Mouse (Mus musculus): Measurements from ENCODE around the gene Smcr8. TPM values are rescaled to one million over a fixed set of nuclear protein-coding genes. Genes with fewer than 3 reads are reported as not detected.

The Smcr8 gene
- polyA plus RNA-seq, 1 experiment from 2014 or later, result 5.9 TPM

- ATAC-seq, result no peak
- Histone ChIP-seq H3K4me3 (ENCODE audit: low read length) (peak overlapping the region; percentile 75), H3K36me3 (ENCODE audit: control insufficient read depth, insufficient read depth, low read length) (no peaks in the 10 kb centered on the region), H3K4me1 (ENCODE audit: control insufficient read depth, insufficient read depth, low read length) (peaks cover 48% of the 10 kb centered on the region), H3K27ac (ENCODE audit: low read length) (peak overlapping the region; percentile 88), H3K9ac (ENCODE audit: low read depth, low read length) (peak overlapping the region; percentile 83), H3K4me2 (ENCODE audit: low read depth, low read length) (peak overlapping the region; percentile 53), H3K27me3 (replicated peaks; ENCODE audit: control insufficient read depth, insufficient read depth, low read length) (no peaks in the 10 kb centered on the region), H3K9me3 (ENCODE audit: control insufficient read depth, low read length) (no peaks in the 10 kb centered on the region)
- WGBS, result 3% methylated on average over 17 of the region's 17 CpGs
These were observed 1.1 kb upstream of the Smcr8 start for GRCm38 (mm10) chr11:60776107-60776828.

GRCm38 (mm10) chr11:60777801-60778370 lies 562 bp downstream of the Smcr8 start:
- Histone ChIP-seq H3K4me2 (ENCODE audit: low read depth, low read length) (peak overlapping the region; percentile 94), H3K9me3 (ENCODE audit: control insufficient read depth, low read length) (no peaks in the 10 kb centered on the region), H3K9ac (ENCODE audit: low read depth, low read length) (peak overlapping the region; percentile 83), H3K27ac (ENCODE audit: low read length) (peak overlapping the region; percentile 88), H3K27me3 (replicated peaks; ENCODE audit: control insufficient read depth, insufficient read depth, low read length) (no peaks in the 10 kb centered on the region), H3K4me3 (ENCODE audit: low read length) (peak overlapping the region; percentile 75), H3K4me1 (ENCODE audit: control insufficient read depth, insufficient read depth, low read length) (peaks cover 59% of the 10 kb centered on the region), H3K36me3 (ENCODE audit: control insufficient read depth, insufficient read depth, low read length) (no peaks in the 10 kb centered on the region)
- no peak for ATAC-seq
- WGBS, result 24% methylated on average over 16 of the region's 16 CpGs

GRCm38 (mm10) chr11:60779673-60780189 lies 2.4 kb downstream of the Smcr8 start:
- Histone ChIP-seq H3K27ac (ENCODE audit: low read length) (no peak overlapping the region), H3K36me3 (ENCODE audit: control insufficient read depth, insufficient read depth, low read length) (peaks cover 6% of the 10 kb centered on the region), H3K4me2 (ENCODE audit: low read depth, low read length) (peak overlapping the region; percentile 94), H3K9ac (ENCODE audit: low read depth, low read length) (peak overlapping the region; percentile 44), H3K4me1 (ENCODE audit: control insufficient read depth, insufficient read depth, low read length) (peaks cover 59% of the 10 kb centered on the region), H3K4me3 (ENCODE audit: low read length) (peak overlapping the region; percentile 43), H3K9me3 (ENCODE audit: control insufficient read depth, low read length) (no peaks in the 10 kb centered on the region), H3K27me3 (replicated peaks; ENCODE audit: control insufficient read depth, insufficient read depth, low read length) (no peaks in the 10 kb centered on the region)
- 87% methylated on average over 10 of the region's 10 CpGs for WGBS
- ATAC-seq, result no peak

GRCm38 (mm10) chr11:60784179-60784922 lies 7.0 kb downstream of the Smcr8 start:
- no peak overlapping the region for H3K4me3 ChIP-seq (ENCODE audit: low read length)
- H3K9me3 ChIP-seq (ENCODE audit: control insufficient read depth, low read length), result no peaks in the 10 kb centered on the region
- 89% methylated on average over 8 of the region's 8 CpGs for WGBS
- ATAC-seq, result no peak
- H3K9ac ChIP-seq (ENCODE audit: low read depth, low read length), result no peak overlapping the region
- H3K4me2 ChIP-seq (ENCODE audit: low read depth, low read length), result no peak overlapping the region
- no peaks in the 10 kb centered on the region for H3K27me3 ChIP-seq (replicated peaks; ENCODE audit: control insufficient read depth, insufficient read depth, low read length)
- peaks cover 17% of the 10 kb centered on the region for H3K36me3 ChIP-seq (ENCODE audit: control insufficient read depth, insufficient read depth, low read length)
- no peak overlapping the region for H3K27ac ChIP-seq (ENCODE audit: low read length)
- H3K4me1 ChIP-seq (ENCODE audit: control insufficient read depth, insufficient read depth, low read length), result peaks cover 29% of the 10 kb centered on the region

- H3K27me3 ChIP-seq (replicated peaks; ENCODE audit: control insufficient read depth, insufficient read depth, low read length), result no peaks in the 10 kb centered on the region
- ATAC-seq, result no peak
- no peaks in the 10 kb centered on the region for H3K4me1 ChIP-seq (ENCODE audit: control insufficient read depth, insufficient read depth, low read length)
- no peak overlapping the region for H3K9ac ChIP-seq (ENCODE audit: low read depth, low read length)
- no peak overlapping the region for H3K27ac ChIP-seq (ENCODE audit: low read length)
- H3K36me3 ChIP-seq (ENCODE audit: control insufficient read depth, insufficient read depth, low read length), result peaks cover 17% of the 10 kb centered on the region
- WGBS, result 54% methylated on average over 1 of the region's 1 CpGs
- H3K4me2 ChIP-seq (ENCODE audit: low read depth, low read length), result no peak overlapping the region
- no peak overlapping the region for H3K4me3 ChIP-seq (ENCODE audit: low read length)
- H3K9me3 ChIP-seq (ENCODE audit: control insufficient read depth, low read length), result no peaks in the 10 kb centered on the region
These were observed 10.3 kb downstream of the Smcr8 start for GRCm38 (mm10) chr11:60787595-60787994.

DNA sequence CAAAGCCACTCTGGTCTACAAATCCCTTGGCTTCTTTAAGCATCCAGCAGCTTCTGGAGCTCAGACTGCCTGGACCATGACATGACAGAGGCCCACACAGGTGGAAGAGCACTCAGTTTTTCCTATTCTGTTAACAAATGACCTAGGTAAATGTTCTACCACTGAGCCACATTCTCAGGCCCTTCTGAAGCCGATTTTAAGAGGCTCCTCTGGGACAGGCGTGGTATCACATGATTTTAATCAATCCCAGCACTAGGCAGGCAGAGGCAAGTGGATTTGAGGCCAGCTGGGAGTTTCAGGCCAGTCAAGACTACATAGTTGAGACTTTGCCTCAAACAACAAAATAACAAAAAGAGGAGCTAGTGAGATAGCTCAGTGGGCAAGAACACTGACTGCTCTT lies 13.1 kb downstream of the Smcr8 start:
- no peak overlapping the region for H3K9ac ChIP-seq (ENCODE audit: low read depth, low read length)
- H3K36me3 ChIP-seq (ENCODE audit: control insufficient read depth, insufficient read depth, low read length), result peaks cover 13% of the 10 kb centered on the region
- H3K4me1 ChIP-seq (ENCODE audit: control insufficient read depth, insufficient read depth, low read length), result no peaks in the 10 kb centered on the region
- no peak for ATAC-seq
- H3K27ac ChIP-seq (ENCODE audit: low read length), result no peak overlapping the region
- H3K4me3 ChIP-seq (ENCODE audit: low read length), result no peak overlapping the region
- no peaks in the 10 kb centered on the region for H3K27me3 ChIP-seq (replicated peaks; ENCODE audit: control insufficient read depth, insufficient read depth, low read length)
- WGBS, result 79% methylated on average over 2 of the region's 2 CpGs
- H3K4me2 ChIP-seq (ENCODE audit: low read depth, low read length), result no peak overlapping the region
- H3K9me3 ChIP-seq (ENCODE audit: control insufficient read depth, low read length), result no peaks in the 10 kb centered on the region

GRCm38 (mm10) chr11:60796342-60796741 lies 19.0 kb downstream of the Smcr8 start:
- no peaks in the 10 kb centered on the region for H3K4me1 ChIP-seq (ENCODE audit: control insufficient read depth, insufficient read depth, low read length)
- WGBS, result 86% methylated on average over 11 of the region's 11 CpGs
- no peak overlapping the region for H3K4me2 ChIP-seq (ENCODE audit: low read depth, low read length)
- H3K9ac ChIP-seq (ENCODE audit: low read depth, low read length), result no peak overlapping the region
- peaks cover 11% of the 10 kb centered on the region for H3K36me3 ChIP-seq (ENCODE audit: control insufficient read depth, insufficient read depth, low read length)
- no peak for ATAC-seq
- H3K27me3 ChIP-seq (replicated peaks; ENCODE audit: control insufficient read depth, insufficient read depth, low read length), result no peaks in the 10 kb centered on the region
- H3K9me3 ChIP-seq (ENCODE audit: control insufficient read depth, low read length), result no peaks in the 10 kb centered on the region
- H3K4me3 ChIP-seq (ENCODE audit: low read length), result no peak overlapping the region
- no peak overlapping the region for H3K27ac ChIP-seq (ENCODE audit: low read length)

GRCm38 (mm10) chr11:60799977-60800376 lies 22.7 kb downstream of the Smcr8 start:
- no peaks in the 10 kb centered on the region for H3K4me1 ChIP-seq (ENCODE audit: control insufficient read depth, insufficient read depth, low read length)
- H3K27me3 ChIP-seq (replicated peaks; ENCODE audit: control insufficient read depth, insufficient read depth, low read length), result no peaks in the 10 kb centered on the region
- H3K36me3 ChIP-seq (ENCODE audit: control insufficient read depth, insufficient read depth, low read length), result peaks cover 13% of the 10 kb centered on the region; the same call in 1 of the 2 replicates
- no peak overlapping the region for H3K27ac ChIP-seq (ENCODE audit: low read length)
- H3K9ac ChIP-seq (ENCODE audit: low read depth, low read length), result no peak overlapping the region
- 90% methylated on average over 4 of the region's 4 CpGs for WGBS
- H3K4me2 ChIP-seq (ENCODE audit: low read depth, low read length), result no peak overlapping the region
- no peaks in the 10 kb centered on the region for H3K9me3 ChIP-seq (ENCODE audit: control insufficient read depth, low read length)
- ATAC-seq, result no peak
- H3K4me3 ChIP-seq (ENCODE audit: low read length), result no peak overlapping the region

GRCm38 (mm10) chr11:60800892-60801291 lies 23.6 kb downstream of the Smcr8 start:
- no peak overlapping the region for H3K27ac ChIP-seq (ENCODE audit: low read length)
- H3K4me2 ChIP-seq (ENCODE audit: low read depth, low read length), result no peak overlapping the region
- no peak overlapping the region for H3K4me3 ChIP-seq (ENCODE audit: low read length)
- no peak for ATAC-seq
- WGBS, result 82% methylated on average over 1 of the region's 1 CpGs
- no peaks in the 10 kb centered on the region for H3K27me3 ChIP-seq (replicated peaks; ENCODE audit: control insufficient read depth, insufficient read depth, low read length)
- H3K4me1 ChIP-seq (ENCODE audit: control insufficient read depth, insufficient read depth, low read length), result no peaks in the 10 kb centered on the region
- H3K36me3 ChIP-seq (ENCODE audit: control insufficient read depth, insufficient read depth, low read length), result peaks cover 13% of the 10 kb centered on the region; the same call in 1 of the 2 replicates
- H3K9ac ChIP-seq (ENCODE audit: low read depth, low read length), result no peak overlapping the region
- no peaks in the 10 kb centered on the region for H3K9me3 ChIP-seq (ENCODE audit: control insufficient read depth, low read length)
